Mouse (Mus musculus): ENCODE measurements around the gene Hoxc5.

DNA sequence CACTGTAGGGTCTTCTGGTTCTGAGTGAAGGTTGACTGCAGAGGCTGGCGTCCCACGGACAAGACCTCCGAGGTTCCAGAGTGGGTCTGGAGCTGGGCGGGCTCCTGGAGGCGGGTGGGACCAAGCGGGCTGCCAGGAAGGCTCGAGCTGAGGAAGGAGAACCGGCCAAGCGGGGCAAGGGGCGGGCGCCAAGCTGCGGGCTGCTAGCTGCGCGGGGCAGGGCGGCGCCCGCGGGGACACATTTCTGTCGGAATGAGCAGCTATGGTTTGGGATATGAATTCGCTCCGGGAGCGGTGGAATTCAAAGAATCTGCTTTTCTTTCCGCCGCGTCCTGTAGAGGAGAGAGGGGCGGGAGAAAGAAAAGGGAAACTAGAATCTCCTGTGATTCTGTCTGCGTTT, 32.3 kb upstream of the Hoxc5 start:
- no peak for TF ChIP-seq POLR2A (IDR thresholded peaks at IDR 0.05; ENCODE audit: borderline replicate concordance, extremely low read depth, insufficient read depth, insufficient read length, poor library complexity, severe bottlenecking)
- no peak for TF ChIP-seq CTCF (IDR thresholded peaks at IDR 0.05; ENCODE audit: borderline replicate concordance, extremely low read depth, insufficient read depth, insufficient read length)
